Mouse (Mus musculus) stomach, postnatal 0 days (tissue): Measurements from ENCODE around the gene Supt4a.

ENCODE experiments used
- CTCF ChIP-seq: IDR thresholded peaks from 2 replicates; pipeline ENCODE4 v1.5.1; 2016; ENCODE audit warnings: antibody characterized with exemption, low read depth, mild to moderate bottlenecking, moderate library complexity
- EP300 ChIP-seq: optimal IDR thresholded peaks from 2 replicates; pipeline ENCODE3; 2016; ENCODE audit warnings: antibody characterized with exemption

DNA sequence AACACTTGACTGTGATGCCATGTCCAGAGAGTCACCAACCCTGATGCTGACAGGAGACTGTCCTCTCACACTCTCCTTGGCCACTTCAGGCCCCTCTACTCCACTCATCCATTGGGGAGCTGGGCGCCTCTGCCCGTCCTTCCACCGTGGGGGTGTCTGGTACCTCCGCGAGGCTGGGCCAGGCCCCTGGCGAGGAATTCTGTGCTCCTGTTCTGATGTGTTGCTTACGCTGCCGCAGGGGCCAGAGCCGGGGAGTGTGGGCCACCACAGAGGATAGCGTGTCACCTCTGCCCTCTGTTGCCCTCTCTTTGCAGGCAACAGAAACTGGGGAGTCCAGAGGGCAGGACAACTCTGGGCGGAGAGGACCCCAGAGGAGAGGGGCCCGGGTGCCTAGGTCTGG, 41.6 kb downstream of the Supt4a start:
- TF ChIP-seq CTCF (no peak), EP300 (no peak)
